Comparison of ENCODE assay signal across 11 mouse cellular contexts in genomic region chr12:25264408-25264807, GRCm38 (mm10).
"Had no signal": no experiment of that assay in that cellular context is flagged by ENCODE, and none has a peak within 500 bp of the region (broad histone marks: within the 10 kb centered on the region; RNA-seq: fewer than 3 reads in every experiment).

No protein-coding gene starts in this region.

- H3K4me2 ChIP-seq: liver, embryonic 15.5 days; midbrain, embryonic 15.5 days; neural tube, embryonic 12.5 days had no signal

- H3K9ac ChIP-seq: limb, embryonic 12.5 days; liver, embryonic 15.5 days; midbrain, embryonic 15.5 days; neural tube, embryonic 12.5 days had no signal

- H3K27ac ChIP-seq: left cerebral cortex, adult 2 months; limb, embryonic 12.5 days; liver, embryonic 15.5 days; midbrain, embryonic 15.5 days; neural tube, embryonic 12.5 days; stomach, postnatal 0 days had no signal

- H3K4me3 ChIP-seq: left cerebral cortex, adult 2 months; limb, embryonic 12.5 days; liver, embryonic 15.5 days; midbrain, embryonic 15.5 days; neural tube, embryonic 12.5 days had no signal

- H3K36me3 ChIP-seq: limb, embryonic 12.5 days; liver, embryonic 15.5 days; midbrain, embryonic 15.5 days; neural tube, embryonic 12.5 days had no signal

- H3K9me3 ChIP-seq: limb, embryonic 12.5 days; liver, embryonic 15.5 days; midbrain, embryonic 15.5 days; neural tube, embryonic 12.5 days had no signal

- DNase-seq: kidney, postnatal 14 days; liver; lung, adult 2 months had no signal

- H3K27me3 ChIP-seq: liver, embryonic 15.5 days; midbrain, embryonic 15.5 days; neural tube, embryonic 12.5 days had no signal

- ATAC-seq: inflammation-experienced regulatory T-cells, adult 6 months; lung, postnatal 0 days; midbrain, embryonic 15.5 days had no signal
